Mouse (Mus musculus): ENCODE results near the gene B3galnt2. TPM values are rescaled to one million over a fixed set of nuclear protein-coding genes. Genes with fewer than 3 reads are reported as not detected.

The B3galnt2 gene
- 37.6 and 40.6 TPM in 2 replicates for polyA plus RNA-seq (2015; fragmentation: Nextera tagmentation; extraction: Ambion mirVana)

DNA sequence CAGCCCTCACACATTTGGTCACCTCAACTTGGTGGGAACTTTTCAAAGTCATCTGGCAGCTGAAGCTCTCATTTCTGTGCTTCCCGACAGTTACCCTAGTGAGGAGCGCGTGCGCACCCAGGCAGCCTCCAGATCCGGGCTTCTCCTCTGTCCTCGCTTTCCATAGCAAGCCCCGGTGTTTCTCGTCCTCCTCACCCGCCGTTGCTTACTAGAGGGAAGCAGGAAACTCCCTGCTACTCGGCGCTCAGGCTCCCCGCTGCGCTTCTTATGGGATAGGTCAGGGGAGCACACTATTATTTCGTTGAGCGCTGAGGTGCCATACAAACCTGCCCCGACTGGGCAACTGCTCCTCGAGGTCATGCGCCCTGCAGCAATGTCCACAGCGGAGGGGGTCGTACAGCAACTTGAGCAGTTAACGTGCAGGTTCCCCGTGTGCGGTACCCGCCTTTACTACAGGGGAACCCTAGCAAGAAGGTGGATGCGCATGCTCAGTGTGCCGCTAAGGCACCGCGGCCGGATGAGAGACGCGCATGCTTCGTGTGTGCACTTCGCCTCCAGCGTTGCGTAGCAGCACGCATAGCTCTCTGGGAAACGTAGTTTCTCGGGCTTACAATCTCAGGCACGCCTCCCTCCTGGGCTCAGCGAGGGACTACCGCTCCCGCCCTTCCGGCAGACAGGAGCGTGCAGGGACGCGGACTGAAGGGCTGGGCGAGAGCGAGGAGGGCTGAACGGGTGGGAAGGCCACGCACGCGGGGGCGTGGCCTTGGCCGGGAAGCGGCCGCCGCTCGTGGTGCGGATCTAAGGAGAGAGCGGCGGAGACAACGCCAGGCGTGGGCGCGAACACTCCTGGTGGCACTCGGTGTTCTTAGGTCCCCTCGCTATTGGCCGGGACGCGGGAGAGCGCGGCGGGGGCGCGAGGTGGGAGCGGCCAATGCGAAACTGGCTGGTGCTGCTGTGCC, at the start of gene B3galnt2:
B3galnt2 (plus strand) TSS at position 596 of the 959 bp plus-strand sequence.
- peak within 1 kb of the TSS; percentile 78 for H3K4me3 ChIP-seq
- H3K9me3 ChIP-seq: no peaks in the 10 kb centered on the region
- ATAC-seq (ENCODE audit: insufficient number of reproducible peaks, insufficient read depth, low FRiP score, low TSS enrichment, low read depth): peak; percentile 100
- H3K27me3 ChIP-seq: no peaks in the 10 kb centered on the region
- H3K36me3 ChIP-seq: peaks cover 5% of the 10 kb centered on the region; the same call in 1 of the 2 replicates
- H3K9ac ChIP-seq: peak within 1 kb of the TSS; percentile 89
- peaks cover 8% of the 10 kb centered on the region for H3K4me1 ChIP-seq
- peak within 1 kb of the TSS; percentile 79 for H3K4me2 ChIP-seq
- under 1% methylated on average over 78 of the region's 78 CpGs for WGBS
- peak within 1 kb of the TSS; percentile 87 for H3K27ac ChIP-seq

DNA sequence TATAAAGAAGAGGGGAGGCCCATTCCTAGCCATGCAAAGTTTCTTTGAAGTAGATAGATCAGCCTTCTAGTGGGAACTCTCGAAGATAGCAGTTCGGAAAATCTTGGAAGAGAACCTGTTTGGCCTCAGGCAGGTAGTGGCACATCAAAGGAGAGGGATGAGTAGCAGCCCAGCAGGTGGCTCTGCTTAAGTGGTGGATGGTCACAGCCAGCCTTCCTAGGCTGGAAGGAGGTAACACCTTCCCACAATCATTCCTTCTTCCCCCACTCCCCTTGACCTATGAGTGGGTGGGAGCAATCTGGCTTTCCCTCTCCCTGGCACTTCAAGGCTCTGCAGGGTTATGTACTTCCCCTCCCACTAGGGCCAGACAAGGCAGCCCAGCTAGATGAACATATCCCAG, 42.9 kb upstream of the B3galnt2 start:
- no peak for ATAC-seq (ENCODE audit: insufficient number of reproducible peaks, insufficient read depth, low FRiP score, low TSS enrichment, low read depth)
- WGBS: 44% methylated on average over 2 of the region's 2 CpGs
- Histone ChIP-seq H3K4me2 (no peak overlapping the region), H3K9me3 (no peaks in the 10 kb centered on the region), H3K27me3 (no peaks in the 10 kb centered on the region), H3K36me3 (no peaks in the 10 kb centered on the region), H3K4me1 (no peaks in the 10 kb centered on the region), H3K27ac (no peak overlapping the region), H3K9ac (no peak overlapping the region), H3K4me3 (no peak overlapping the region)

DNA sequence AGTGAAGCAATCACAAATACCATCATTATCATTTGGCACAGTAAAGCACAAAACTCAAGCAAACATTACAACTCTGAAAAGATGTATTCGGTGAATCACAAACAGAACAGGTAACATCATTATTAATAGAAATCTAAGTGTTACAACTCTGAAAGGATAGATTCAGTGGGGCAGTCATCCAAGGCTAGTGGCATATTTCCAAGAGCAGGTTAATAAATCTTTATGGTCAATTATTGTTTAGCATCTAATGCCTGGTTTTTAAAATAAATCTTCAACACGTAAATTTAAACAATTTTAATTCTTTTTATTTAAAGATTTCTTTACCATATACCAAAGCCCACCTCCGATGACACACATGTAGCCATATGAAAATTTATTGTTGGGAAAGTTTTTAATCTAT, 34.9 kb upstream of the B3galnt2 start:
- Histone ChIP-seq H3K4me1 (no peaks in the 10 kb centered on the region), H3K27me3 (no peaks in the 10 kb centered on the region), H3K9me3 (no peaks in the 10 kb centered on the region), H3K4me3 (no peak overlapping the region), H3K36me3 (no peaks in the 10 kb centered on the region), H3K4me2 (no peak overlapping the region), H3K27ac (no peak overlapping the region), H3K9ac (no peak overlapping the region)
- 91% methylated on average over 3 of the region's 3 CpGs for WGBS
- ATAC-seq (ENCODE audit: insufficient number of reproducible peaks, insufficient read depth, low FRiP score, low TSS enrichment, low read depth): no peak

DNA sequence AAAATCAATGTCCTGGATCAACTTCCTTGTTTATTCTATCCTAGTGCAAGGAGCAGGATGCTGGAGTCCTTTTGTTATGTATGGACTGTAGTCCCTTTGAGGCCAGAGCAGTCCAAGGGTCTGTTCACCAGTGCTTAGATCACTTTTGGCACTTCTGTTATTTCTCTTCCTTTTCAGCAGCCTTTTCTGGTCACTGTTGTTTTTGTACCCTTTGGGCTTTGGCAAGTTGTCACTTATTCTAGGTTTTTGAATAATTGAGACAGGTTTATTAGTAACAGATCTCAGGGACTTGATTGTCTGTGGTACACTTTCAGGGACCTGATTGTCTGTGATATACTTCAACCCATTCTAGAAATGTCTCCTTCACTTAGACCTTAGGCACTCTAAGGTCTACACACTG, 31.7 kb upstream of the B3galnt2 start:
- H3K4me2 ChIP-seq: no peak overlapping the region
- no peak overlapping the region for H3K4me3 ChIP-seq
- no peak for ATAC-seq (ENCODE audit: insufficient number of reproducible peaks, insufficient read depth, low FRiP score, low TSS enrichment, low read depth)
- no peaks in the 10 kb centered on the region for H3K9me3 ChIP-seq
- H3K27ac ChIP-seq: no peak overlapping the region
- H3K27me3 ChIP-seq: no peaks in the 10 kb centered on the region
- H3K4me1 ChIP-seq: no peaks in the 10 kb centered on the region
- H3K36me3 ChIP-seq: no peaks in the 10 kb centered on the region
- H3K9ac ChIP-seq: no peak overlapping the region

DNA sequence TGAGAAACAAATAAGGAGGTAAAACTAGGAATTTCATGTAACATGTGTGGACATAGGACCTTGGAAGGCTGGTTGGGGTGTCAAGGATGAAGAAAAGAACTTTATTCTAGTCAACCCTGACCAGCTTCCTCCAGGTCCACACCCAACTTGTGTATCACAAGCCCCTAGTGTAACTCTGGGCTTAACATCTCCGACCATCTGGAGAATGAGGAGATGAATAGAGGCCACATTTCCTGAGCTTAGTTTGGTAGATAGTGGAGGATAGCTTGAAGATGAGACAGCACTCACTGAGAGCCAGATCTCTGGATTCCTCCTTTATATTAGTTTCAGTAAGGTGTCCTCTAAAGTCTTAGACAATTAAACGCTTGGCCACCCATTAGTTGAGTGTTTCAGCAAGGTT, 24.3 kb upstream of the B3galnt2 start:
- no peak overlapping the region for H3K9ac ChIP-seq
- no peak overlapping the region for H3K4me2 ChIP-seq
- ATAC-seq (ENCODE audit: insufficient number of reproducible peaks, insufficient read depth, low FRiP score, low TSS enrichment, low read depth): no peak
- no peaks in the 10 kb centered on the region for H3K36me3 ChIP-seq
- no peaks in the 10 kb centered on the region for H3K9me3 ChIP-seq
- no peaks in the 10 kb centered on the region for H3K27me3 ChIP-seq
- 87% methylated on average over 2 of the region's 2 CpGs for WGBS
- H3K4me1 ChIP-seq: no peaks in the 10 kb centered on the region
- H3K27ac ChIP-seq: no peak overlapping the region
- no peak overlapping the region for H3K4me3 ChIP-seq

DNA sequence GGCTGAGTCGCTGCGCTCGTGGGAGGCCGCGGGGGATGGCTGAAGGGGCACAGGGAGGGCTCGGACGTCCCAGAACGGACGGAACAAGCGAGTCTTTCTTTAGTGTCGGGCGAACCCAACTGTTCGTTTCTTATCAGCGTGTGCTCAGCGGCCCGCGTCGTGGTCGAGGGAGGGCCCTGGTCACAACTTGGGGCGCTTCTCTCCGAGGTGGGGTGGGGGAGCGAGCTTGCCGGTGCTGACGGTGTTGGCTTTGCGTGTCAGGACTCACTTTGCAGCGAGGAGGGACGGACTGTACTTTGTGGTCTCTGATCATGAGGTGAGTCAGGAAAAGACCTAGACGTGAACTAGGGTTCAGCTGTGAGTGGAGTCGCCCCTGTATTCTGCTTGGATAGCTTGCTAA, 662 bp downstream of the B3galnt2 start:
- no peaks in the 10 kb centered on the region for H3K9me3 ChIP-seq
- H3K27me3 ChIP-seq: no peaks in the 10 kb centered on the region
- H3K27ac ChIP-seq: peak overlapping the region; percentile 64
- peak overlapping the region; percentile 79 for H3K4me2 ChIP-seq
- peak overlapping the region; percentile 78 for H3K4me3 ChIP-seq
- ATAC-seq (ENCODE audit: insufficient number of reproducible peaks, insufficient read depth, low FRiP score, low TSS enrichment, low read depth): no peak; the same call in 1 of the 2 replicates
- H3K4me1 ChIP-seq: peaks cover 8% of the 10 kb centered on the region
- under 1% methylated on average over 29 of the region's 29 CpGs for WGBS
- H3K9ac ChIP-seq: peak overlapping the region; percentile 89
- peaks cover 5% of the 10 kb centered on the region; the same call in 1 of the 2 replicates for H3K36me3 ChIP-seq

DNA sequence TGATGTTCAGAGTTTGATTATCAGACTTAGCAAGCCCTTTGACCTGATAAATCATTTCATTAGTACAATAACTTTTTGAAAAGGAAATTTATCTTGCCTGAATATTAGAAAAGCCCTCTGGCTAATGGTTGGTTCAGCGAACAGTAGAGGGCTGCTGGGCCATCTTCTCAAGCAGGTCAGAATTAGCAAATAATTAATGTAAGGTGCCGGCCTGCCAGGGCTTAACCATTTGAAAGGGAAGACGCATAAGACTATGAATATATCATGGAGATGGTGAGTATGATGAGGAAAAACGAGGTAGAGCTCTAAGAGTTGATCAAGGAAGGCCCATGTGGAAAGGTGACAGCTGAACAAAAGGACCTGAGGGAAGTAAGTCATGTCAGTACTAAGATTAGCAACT, 2.4 kb downstream of the B3galnt2 start:
- Histone ChIP-seq H3K9ac (no peak overlapping the region), H3K27me3 (no peaks in the 10 kb centered on the region), H3K4me2 (no peak overlapping the region), H3K27ac (no peak overlapping the region), H3K36me3 (peaks cover 5% of the 10 kb centered on the region; the same call in 1 of the 2 replicates), H3K9me3 (no peaks in the 10 kb centered on the region), H3K4me1 (peaks cover 8% of the 10 kb centered on the region), H3K4me3 (no peak overlapping the region)
- 75% methylated on average over 4 of the region's 4 CpGs for WGBS
- no peak for ATAC-seq (ENCODE audit: insufficient number of reproducible peaks, insufficient read depth, low FRiP score, low TSS enrichment, low read depth)

DNA sequence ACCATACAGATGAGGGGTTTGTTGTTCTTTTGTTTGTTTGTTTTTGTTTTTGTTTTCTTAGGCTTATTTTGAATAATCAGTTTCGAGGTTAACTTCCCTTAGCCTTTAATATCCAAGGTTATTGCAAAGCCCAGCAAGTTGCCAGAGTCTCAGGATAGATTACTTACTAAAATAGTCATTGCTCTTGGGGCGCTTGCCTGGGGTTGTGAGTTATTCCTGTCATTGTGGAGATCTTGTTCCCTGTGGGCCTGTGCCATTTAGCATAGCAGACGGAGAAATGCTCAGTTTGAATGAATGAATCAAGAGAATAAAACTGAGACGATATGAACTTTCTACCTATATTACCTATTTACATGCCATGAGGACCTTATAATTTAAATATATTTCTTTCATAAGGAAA, 5.9 kb downstream of the B3galnt2 start:
- H3K4me2 ChIP-seq: no peak overlapping the region
- H3K4me1 ChIP-seq: peaks cover 4% of the 10 kb centered on the region
- 90% methylated on average over 4 of the region's 4 CpGs for WGBS
- H3K27me3 ChIP-seq: no peaks in the 10 kb centered on the region
- no peaks in the 10 kb centered on the region for H3K9me3 ChIP-seq
- H3K27ac ChIP-seq: no peak overlapping the region
- peaks cover 12% of the 10 kb centered on the region; the same call in 1 of the 2 replicates for H3K36me3 ChIP-seq
- H3K4me3 ChIP-seq: no peak overlapping the region
- no peak for ATAC-seq (ENCODE audit: insufficient number of reproducible peaks, insufficient read depth, low FRiP score, low TSS enrichment, low read depth)
- H3K9ac ChIP-seq: no peak overlapping the region

DNA sequence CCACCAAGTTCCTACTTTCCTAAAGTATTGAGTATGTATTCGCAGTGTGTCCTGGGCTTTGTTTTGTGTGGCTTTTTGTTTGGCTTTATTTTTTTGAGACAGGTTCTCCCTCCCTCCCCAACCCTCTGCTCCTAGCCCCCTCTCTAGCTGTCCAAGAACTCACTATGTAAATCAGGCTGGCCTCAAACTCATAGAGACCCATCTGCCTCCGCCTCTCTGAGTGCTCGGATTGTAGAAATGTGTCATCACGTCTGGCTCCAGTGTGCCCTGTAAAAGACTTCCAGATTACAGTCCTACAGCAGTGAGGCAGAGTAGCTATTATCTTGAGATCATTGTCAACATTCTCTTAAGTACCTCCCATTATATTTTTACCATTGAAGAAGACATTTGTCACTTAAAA, 6.8 kb downstream of the B3galnt2 start:
- Histone ChIP-seq H3K27ac (no peak overlapping the region), H3K27me3 (no peaks in the 10 kb centered on the region), H3K36me3 (peaks cover 17% of the 10 kb centered on the region; the same call in 1 of the 2 replicates), H3K9ac (no peak overlapping the region), H3K4me3 (no peak overlapping the region), H3K4me1 (no peaks in the 10 kb centered on the region), H3K9me3 (no peaks in the 10 kb centered on the region), H3K4me2 (no peak overlapping the region)
- no peak for ATAC-seq (ENCODE audit: insufficient number of reproducible peaks, insufficient read depth, low FRiP score, low TSS enrichment, low read depth)
- 85% methylated on average over 4 of the region's 4 CpGs for WGBS

DNA sequence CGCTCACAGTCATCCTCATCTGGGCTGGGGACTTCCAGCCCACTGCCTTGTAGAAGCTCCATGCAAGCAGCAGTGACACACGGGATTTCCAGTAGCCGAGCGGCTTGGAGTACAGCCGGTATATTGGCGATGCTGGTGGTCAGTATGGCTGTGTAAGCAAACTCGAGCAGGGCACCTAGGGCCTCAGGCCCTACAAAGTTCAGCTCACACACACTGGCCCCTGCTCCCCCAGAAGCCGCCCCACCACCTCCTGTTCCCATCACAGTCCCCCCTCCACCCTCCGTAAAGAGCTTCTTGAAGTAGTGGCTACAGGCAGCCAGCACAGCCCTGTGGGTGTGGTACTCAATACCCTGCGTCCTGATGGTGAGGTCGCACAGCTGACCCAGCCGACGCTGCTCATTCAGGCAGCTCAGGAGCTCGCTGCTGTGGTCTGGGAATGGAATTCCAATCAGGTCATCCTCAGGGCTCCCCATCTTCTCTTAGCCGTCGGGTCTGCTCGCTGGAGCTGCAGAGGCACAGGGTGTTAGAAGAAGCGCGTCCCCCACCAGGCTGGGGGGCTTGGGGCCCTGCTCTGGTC, 11.2 kb downstream of the B3galnt2 start:
- no peak overlapping the region for H3K9ac ChIP-seq
- no peaks in the 10 kb centered on the region for H3K4me1 ChIP-seq
- no peak overlapping the region for H3K4me2 ChIP-seq
- H3K9me3 ChIP-seq: no peaks in the 10 kb centered on the region
- H3K27me3 ChIP-seq: no peaks in the 10 kb centered on the region
- no peak overlapping the region for H3K4me3 ChIP-seq
- H3K36me3 ChIP-seq: peaks cover 22% of the 10 kb centered on the region
- H3K27ac ChIP-seq: no peak overlapping the region
- peak; percentile 37; the same call in 1 of the 2 replicates for ATAC-seq (ENCODE audit: insufficient number of reproducible peaks, insufficient read depth, low FRiP score, low TSS enrichment, low read depth)
- WGBS: 75% methylated on average over 19 of the region's 19 CpGs

DNA sequence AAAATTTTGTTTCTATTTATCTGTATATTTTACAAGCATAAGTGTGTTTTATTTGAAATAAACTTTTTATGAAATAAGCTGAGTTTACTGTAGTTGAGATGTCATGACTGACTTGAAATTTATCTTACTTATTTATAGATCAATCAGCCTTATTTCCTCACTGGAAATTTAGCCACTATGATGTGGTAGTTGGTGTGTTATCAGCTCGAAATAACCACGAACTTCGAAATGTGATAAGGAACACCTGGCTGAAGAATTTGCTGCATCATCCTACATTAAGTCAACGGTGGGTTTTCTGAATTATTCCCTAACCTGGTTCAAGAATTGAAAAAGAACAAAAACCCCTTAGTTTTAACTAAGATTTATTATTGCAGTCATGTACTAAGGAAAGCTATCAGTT, 11.9 kb downstream of the B3galnt2 start:
- WGBS: 80% methylated on average over 4 of the region's 4 CpGs
- H3K9ac ChIP-seq: no peak overlapping the region
- ATAC-seq (ENCODE audit: insufficient number of reproducible peaks, insufficient read depth, low FRiP score, low TSS enrichment, low read depth): no peak

More for the DNA sequence above, 11.9 kb downstream of the B3galnt2 start:
- H3K4me1 ChIP-seq: no peaks in the 10 kb centered on the region
- H3K4me2 ChIP-seq: no peak overlapping the region
- no peak overlapping the region for H3K4me3 ChIP-seq
- H3K36me3 ChIP-seq: peaks cover 22% of the 10 kb centered on the region
- no peak overlapping the region for H3K27ac ChIP-seq
- H3K9me3 ChIP-seq: no peaks in the 10 kb centered on the region
- no peaks in the 10 kb centered on the region for H3K27me3 ChIP-seq

Data from embryonic facial prominence, embryonic 13.5 days (tissue).